Mouse (Mus musculus): ENCODE data around the gene Pwwp2b.

The Pwwp2b gene

GRCm38 (mm10) chr7:139226416-139226815 lies 21.9 kb upstream of the Pwwp2b start:
- DNase-seq = no peak

GRCm38 (mm10) chr7:139228447-139229171 lies 19.7 kb upstream of the Pwwp2b start:
- DNase-seq = no peak

- no peak for DNase-seq
These were observed 18.4 kb upstream of the Pwwp2b start for GRCm38 (mm10) chr7:139229837-139230236.

GRCm38 (mm10) chr7:139230241-139230640 lies 18.0 kb upstream of the Pwwp2b start:
- no peak for DNase-seq

GRCm38 (mm10) chr7:139233714-139234113 lies 14.6 kb upstream of the Pwwp2b start:
- DNase-seq = peak; percentile 95

- peak; percentile 46 for DNase-seq
These were observed 13.7 kb upstream of the Pwwp2b start for GRCm38 (mm10) chr7:139234426-139235188.

- no peak for DNase-seq
These were observed 12.5 kb upstream of the Pwwp2b start for GRCm38 (mm10) chr7:139235651-139236358.

- no peak for DNase-seq
These were observed 8.8 kb upstream of the Pwwp2b start for GRCm38 (mm10) chr7:139239432-139239831.

GRCm38 (mm10) chr7:139246086-139246485 lies 2.2 kb upstream of the Pwwp2b start:
- DNase-seq = no peak

- DNase-seq = peak; percentile 62
These were observed 1.1 kb upstream of the Pwwp2b start for GRCm38 (mm10) chr7:139246931-139247880.

- DNase-seq = peak; percentile 53
These were observed 528 bp downstream of the Pwwp2b start for GRCm38 (mm10) chr7:139248615-139249405.

- DNase-seq = no peak
These were observed 1.3 kb downstream of the Pwwp2b start for GRCm38 (mm10) chr7:139249406-139250210.

- peak; percentile 81 for DNase-seq
These were observed 3.6 kb downstream of the Pwwp2b start for GRCm38 (mm10) chr7:139251881-139252301.

- DNase-seq = no peak
These were observed 4.3 kb downstream of the Pwwp2b start for GRCm38 (mm10) chr7:139252566-139252965.

- DNase-seq = peak; percentile 57
These were observed 4.7 kb downstream of the Pwwp2b start for GRCm38 (mm10) chr7:139252986-139253385.

GRCm38 (mm10) chr7:139253462-139253861 lies 5.2 kb downstream of the Pwwp2b start:
- no peak for DNase-seq

- no peak for DNase-seq
These were observed 6.3 kb downstream of the Pwwp2b start for GRCm38 (mm10) chr7:139254626-139255025.

- peak; percentile 75 for DNase-seq
These were observed 9.7 kb downstream of the Pwwp2b start for GRCm38 (mm10) chr7:139257752-139258542.

- DNase-seq = peak; percentile 35
These were observed 16.1 kb downstream of the Pwwp2b start for GRCm38 (mm10) chr7:139264337-139264736.

GRCm38 (mm10) chr7:139265634-139266033 lies 17.4 kb downstream of the Pwwp2b start:
- no peak for DNase-seq
